Mouse (Mus musculus): ENCODE measurements around the gene Cltc.

GRCm38 (mm10) chr11:86647706-86648447, 109.5 kb downstream of the Cltc start:
- TF ChIP-seq CTCF (IDR thresholded peaks at IDR 0.05; ENCODE audit: low read depth) (no peak), EP300 (optimal IDR thresholded peaks at IDR 0.05) (no peak)

Measured in stomach, postnatal 0 days (tissue).